Mouse (Mus musculus) kidney, embryonic 15.5 days (tissue): ENCODE results near the gene Mapk1ip1l. TPM values are rescaled to one million over a fixed set of nuclear protein-coding genes. Genes with fewer than 3 reads are reported as not detected.

Source experiments
- ATAC-seq: fragments of 200-750 bp; cut with Nextera tagmentation; replicated peaks from 2 replicates; pipeline ENCODE4 v1.8.0; 2017; ENCODE audit warnings: moderate TSS enrichment; ENCODE audit not compliant: low FRiP score
- H3K27ac ChIP-seq: fragments of 300-500 bp; sonication (generic); 2 replicates; pipeline ENCODE4 v1.5.1; 2015; ENCODE audit warnings: mild to moderate bottlenecking, inconsistent platforms
- H3K27me3 ChIP-seq: fragments of 300-500 bp; sonication (generic); 2 replicates; pipeline ENCODE4 v1.6.1; 2015; ENCODE audit warnings: inconsistent platforms
- H3K36me3 ChIP-seq: fragments of 300-500 bp; sonication (generic); 2 replicates; pipeline ENCODE4 v1.6.1; 2015; ENCODE audit warnings: inconsistent platforms
- H3K4me1 ChIP-seq: fragments of 300-500 bp; sonication (generic); 2 replicates; pipeline ENCODE4 v1.6.1; 2015; ENCODE audit warnings: inconsistent platforms
- H3K4me2 ChIP-seq: fragments of 300-500 bp; sonication (generic); 2 replicates; pipeline ENCODE4 v1.6.1; 2015; ENCODE audit warnings: moderate library complexity, mild to moderate bottlenecking, inconsistent platforms
- H3K4me3 ChIP-seq: fragments of 300-500 bp; sonication (generic); replicated peaks from 2 replicates; pipeline ENCODE4 v1.5.1; 2015; ENCODE audit warnings: mild to moderate bottlenecking, inconsistent platforms
- H3K9ac ChIP-seq: fragments of 300-500 bp; sonication (generic); 2 replicates; pipeline ENCODE4 v1.6.1; 2015; ENCODE audit warnings: mild to moderate bottlenecking, inconsistent platforms
- H3K9me3 ChIP-seq: fragments of 300-500 bp; sonication (generic); replicated peaks from 2 replicates; pipeline ENCODE4 v1.6.1; 2016; ENCODE audit warnings: inconsistent platforms
- WGBS: fragments of 180-500 bp; shearing (Covaris S2); methylation state at CpG from one replicate; pipeline ENCODE4 v1.1.7; 2015; ENCODE audit warnings: mixed read lengths; 5-methylcytosine and 5-hydroxymethylcytosine counted together
- polyA plus RNA-seq: library from polyadenylated mRNA; unstranded; fragments of >200 nt; fragmentation: Nextera tagmentation; extraction: Ambion mirVana; gene quantifications from 2 replicates; pipeline ENCODE4 v1.2.1, GENCODE M21; 2015

Gene Mapk1ip1l
- polyA plus RNA-seq, 1 experiment from 2014 or later = 77.1 TPM

GRCm38 (mm10) chr14:47283568-47283967, 14.5 kb upstream of the Mapk1ip1l start:
- Histone ChIP-seq H3K4me2 (no peak overlapping the region), H3K9ac (no peak overlapping the region), H3K27ac (no peak overlapping the region), H3K9me3 (no peaks in the 10 kb centered on the region), H3K4me1 (no peaks in the 10 kb centered on the region), H3K36me3 (0 out of 2 replicates have a peak, but pooled peaks cover 11% of the 10 kb centered on the region), H3K27me3 (no peaks in the 10 kb centered on the region), H3K4me3 (no peak overlapping the region)
- WGBS = 52% methylated on average over 7 of the region's 7 CpGs
- ATAC-seq = no peak

GRCm38 (mm10) chr14:47285271-47285670, 12.8 kb upstream of the Mapk1ip1l start:
- Histone ChIP-seq H3K9ac (no peak overlapping the region), H3K4me1 (no peaks in the 10 kb centered on the region), H3K4me2 (no peak overlapping the region), H3K9me3 (no peaks in the 10 kb centered on the region), H3K27ac (no peak overlapping the region), H3K27me3 (no peaks in the 10 kb centered on the region), H3K4me3 (no peak overlapping the region), H3K36me3 (peaks cover 12% of the 10 kb centered on the region)
- ATAC-seq = no peak
- 92% methylated on average over 2 of the region's 2 CpGs for WGBS

DNA sequence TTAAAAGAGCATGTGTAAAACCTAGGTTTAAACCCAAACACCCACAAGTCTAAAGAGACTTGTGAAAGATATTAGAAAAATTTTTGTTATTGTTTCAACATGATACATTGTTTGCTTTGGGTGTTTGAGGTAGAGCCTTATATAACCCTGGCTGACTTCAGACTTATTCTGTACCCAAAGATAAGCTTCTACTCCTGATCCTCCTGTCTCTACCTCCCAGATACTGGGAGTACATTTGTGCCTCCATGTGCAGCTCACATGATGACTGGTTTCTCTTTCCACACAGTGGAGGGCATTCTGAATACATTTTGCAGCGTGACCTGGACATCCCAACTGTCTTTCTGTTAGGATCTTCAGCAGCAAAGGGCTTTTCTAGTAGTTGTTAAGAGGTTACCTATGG, 11.9 kb upstream of the Mapk1ip1l start:
- 93% methylated on average over 1 of the region's 1 CpGs for WGBS
- no peak overlapping the region for H3K27ac ChIP-seq
- H3K4me2 ChIP-seq = no peak overlapping the region
- H3K4me1 ChIP-seq = no peaks in the 10 kb centered on the region
- H3K9ac ChIP-seq = no peak overlapping the region
- no peak for ATAC-seq
- H3K27me3 ChIP-seq = no peaks in the 10 kb centered on the region
- H3K4me3 ChIP-seq = no peak overlapping the region
- H3K9me3 ChIP-seq = no peaks in the 10 kb centered on the region
- peaks cover 15% of the 10 kb centered on the region for H3K36me3 ChIP-seq

GRCm38 (mm10) chr14:47287021-47287420, 11.0 kb upstream of the Mapk1ip1l start:
- 88% methylated on average over 4 of the region's 5 CpGs for WGBS

GRCm38 (mm10) chr14:47291772-47292171, 6.3 kb upstream of the Mapk1ip1l start:
- ATAC-seq = no peak
- no peak overlapping the region for H3K27ac ChIP-seq
- H3K4me1 ChIP-seq = no peaks in the 10 kb centered on the region
- 56% methylated on average over 1 of the region's 1 CpGs for WGBS
- no peaks in the 10 kb centered on the region for H3K9me3 ChIP-seq
- H3K36me3 ChIP-seq = peaks cover 14% of the 10 kb centered on the region
- H3K4me3 ChIP-seq = no peak overlapping the region
- no peak overlapping the region for H3K9ac ChIP-seq
- no peak overlapping the region for H3K4me2 ChIP-seq
- H3K27me3 ChIP-seq = no peaks in the 10 kb centered on the region

More at GRCm38 (mm10) chr14:47287021-47287420, 11.0 kb upstream of the Mapk1ip1l start:
- Histone ChIP-seq H3K36me3 (peaks cover 14% of the 10 kb centered on the region), H3K9me3 (no peaks in the 10 kb centered on the region), H3K9ac (no peak overlapping the region), H3K4me1 (no peaks in the 10 kb centered on the region), H3K27me3 (no peaks in the 10 kb centered on the region), H3K4me3 (no peak overlapping the region), H3K27ac (no peak overlapping the region), H3K4me2 (no peak overlapping the region)
- ATAC-seq = no peak

GRCm38 (mm10) chr14:47294136-47294535, 3.9 kb upstream of the Mapk1ip1l start:
- Histone ChIP-seq H3K36me3 (peaks cover 14% of the 10 kb centered on the region), H3K4me3 (no peak overlapping the region), H3K27me3 (no peaks in the 10 kb centered on the region), H3K4me1 (peaks cover 6% of the 10 kb centered on the region), H3K9me3 (no peaks in the 10 kb centered on the region), H3K27ac (no peak overlapping the region), H3K9ac (no peak overlapping the region), H3K4me2 (no peak overlapping the region)
- no peak for ATAC-seq
- WGBS = 43% methylated on average over 4 of the region's 4 CpGs

DNA sequence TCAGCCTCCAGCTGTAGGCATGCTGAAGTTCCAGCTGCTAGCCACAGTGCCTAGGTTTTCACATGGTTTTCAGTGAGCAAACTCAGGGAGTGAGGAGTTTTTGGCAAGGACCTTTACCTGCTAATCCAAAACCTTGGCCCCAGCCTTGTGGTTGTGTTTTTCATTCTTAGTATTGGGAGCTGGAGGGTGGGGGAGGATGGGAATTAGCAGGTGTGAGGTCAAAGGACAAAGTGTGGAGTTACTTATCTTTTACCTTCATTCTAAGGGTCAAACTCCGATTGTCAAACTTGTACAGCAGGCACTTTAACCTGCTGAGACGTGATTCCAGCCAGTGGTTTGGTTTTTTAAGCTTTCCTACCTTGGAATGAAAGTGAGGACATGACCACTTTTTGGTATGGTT, 1.8 kb upstream of the Mapk1ip1l start:
- peaks cover 24% of the 10 kb centered on the region for H3K4me1 ChIP-seq
- no peak overlapping the region for H3K9ac ChIP-seq
- peaks cover 5% of the 10 kb centered on the region; the same call in 1 of the 2 replicates for H3K36me3 ChIP-seq
- H3K27me3 ChIP-seq = no peaks in the 10 kb centered on the region
- H3K9me3 ChIP-seq = no peaks in the 10 kb centered on the region
- H3K4me2 ChIP-seq = no peak overlapping the region
- H3K4me3 ChIP-seq = no peak overlapping the region
- 45% methylated on average over 2 of the region's 2 CpGs for WGBS
- no peak for ATAC-seq
- H3K27ac ChIP-seq = no peak overlapping the region

GRCm38 (mm10) chr14:47298408-47298792, 334 bp downstream of the Mapk1ip1l start:
- Histone ChIP-seq H3K4me2 (peak overlapping the region; percentile 77), H3K27ac (peak overlapping the region; percentile 99), H3K27me3 (no peaks in the 10 kb centered on the region), H3K4me3 (peak overlapping the region; percentile 85), H3K9me3 (no peaks in the 10 kb centered on the region), H3K36me3 (peaks cover 16% of the 10 kb centered on the region; the same call in 1 of the 2 replicates), H3K4me1 (peaks cover 31% of the 10 kb centered on the region), H3K9ac (peak overlapping the region; percentile 99)
- 1% methylated on average over 28 of the region's 38 CpGs for WGBS
- ATAC-seq = peak; percentile 84

DNA sequence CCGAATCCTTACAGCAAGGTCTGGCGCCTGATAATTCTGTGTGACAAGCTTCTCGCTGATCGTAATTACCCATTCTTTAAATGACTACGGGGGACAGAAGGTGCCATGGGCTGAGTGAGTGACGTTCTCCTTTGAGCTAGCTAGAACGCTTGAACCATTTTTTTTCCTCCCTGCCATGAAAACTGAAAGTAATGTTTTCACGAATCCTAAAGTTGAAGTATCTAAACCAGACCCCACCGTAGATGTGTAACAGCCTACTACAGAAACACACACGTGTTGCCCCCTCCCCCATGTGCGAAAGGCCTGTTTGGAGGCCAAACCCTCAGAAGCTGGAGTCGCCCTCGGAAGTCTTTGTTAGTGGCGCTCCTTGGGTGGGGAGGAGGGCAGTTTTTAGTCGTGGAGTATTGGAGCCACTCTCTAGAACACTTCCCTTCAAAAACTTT, 774 bp downstream of the Mapk1ip1l start:
- Histone ChIP-seq H3K9ac (peak overlapping the region; percentile 99), H3K9me3 (no peaks in the 10 kb centered on the region), H3K27me3 (no peaks in the 10 kb centered on the region), H3K4me2 (peak overlapping the region; percentile 77), H3K4me3 (peak overlapping the region; percentile 85), H3K36me3 (peaks cover 16% of the 10 kb centered on the region; the same call in 1 of the 2 replicates), H3K27ac (peak overlapping the region; percentile 99), H3K4me1 (peaks cover 31% of the 10 kb centered on the region)
- ATAC-seq = peak; percentile 49
- WGBS = 0% methylated on average over 15 of the region's 15 CpGs

- Histone ChIP-seq H3K27ac (no peak overlapping the region), H3K4me2 (no peak overlapping the region), H3K9me3 (no peaks in the 10 kb centered on the region), H3K9ac (no peak overlapping the region), H3K27me3 (no peaks in the 10 kb centered on the region), H3K4me1 (peaks cover 29% of the 10 kb centered on the region), H3K36me3 (peaks cover 23% of the 10 kb centered on the region; the same call in 1 of the 2 replicates), H3K4me3 (no peak overlapping the region)
- 68% methylated on average over 14 of the region's 14 CpGs for WGBS
- ATAC-seq = no peak
Measured at GRCm38 (mm10) chr14:47302885-47303680, 5.0 kb downstream of the Mapk1ip1l start.

DNA sequence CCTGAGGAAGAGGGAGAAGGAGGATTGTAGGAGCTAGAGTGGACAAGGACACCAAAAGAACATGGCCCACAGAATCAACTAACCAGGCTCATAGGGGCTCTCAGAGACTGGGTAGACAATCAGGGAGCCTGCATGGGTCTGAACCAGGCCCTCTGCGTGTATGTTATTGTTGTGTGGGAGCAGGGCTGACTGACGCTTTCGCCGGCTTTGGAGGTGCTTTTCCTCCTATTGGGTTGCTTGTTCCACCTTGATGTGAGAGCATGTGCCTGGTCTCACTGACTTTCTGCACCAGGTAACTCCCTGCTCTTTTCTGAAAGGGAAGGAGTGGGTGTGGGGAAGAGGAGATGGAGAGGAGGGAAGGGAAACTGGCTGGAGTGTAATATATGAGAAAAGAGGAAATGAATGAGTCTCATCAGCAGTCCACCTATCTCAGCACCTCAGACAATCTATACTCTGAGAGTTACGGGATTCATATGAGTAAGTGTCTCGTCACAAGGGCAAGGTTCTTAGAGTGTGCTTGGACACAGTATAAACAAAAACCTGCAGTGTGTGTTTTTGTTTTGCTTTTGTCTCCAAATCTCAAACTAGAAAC, 6.8 kb downstream of the Mapk1ip1l start:
- no peaks in the 10 kb centered on the region for H3K9me3 ChIP-seq
- no peak overlapping the region for H3K4me2 ChIP-seq
- no peaks in the 10 kb centered on the region for H3K27me3 ChIP-seq
- H3K4me1 ChIP-seq = peaks cover 22% of the 10 kb centered on the region
- 91% methylated on average over 6 of the region's 6 CpGs for WGBS
- no peak overlapping the region for H3K4me3 ChIP-seq
- H3K9ac ChIP-seq = no peak overlapping the region
- no peak overlapping the region for H3K27ac ChIP-seq
- peaks cover 38% of the 10 kb centered on the region for H3K36me3 ChIP-seq
- no peak for ATAC-seq

- no peak overlapping the region for H3K27ac ChIP-seq
- no peak for ATAC-seq
- H3K27me3 ChIP-seq = no peaks in the 10 kb centered on the region
- no peak overlapping the region for H3K4me2 ChIP-seq
- no peak overlapping the region for H3K4me3 ChIP-seq
- no peaks in the 10 kb centered on the region for H3K9me3 ChIP-seq
- 82% methylated on average over 4 of the region's 4 CpGs for WGBS
- H3K4me1 ChIP-seq = peaks cover 13% of the 10 kb centered on the region
- no peak overlapping the region for H3K9ac ChIP-seq
- H3K36me3 ChIP-seq = peaks cover 46% of the 10 kb centered on the region
Measured at GRCm38 (mm10) chr14:47305933-47306332, 7.9 kb downstream of the Mapk1ip1l start.
